Mouse (Mus musculus) left cerebral cortex, adult 18-20 months (tissue): Measurements from ENCODE around the gene Tmem211. TPM values are rescaled to one million over a fixed set of nuclear protein-coding genes. Genes with fewer than 3 reads are reported as not detected.

Source experiments
- DNase-seq, 2 experiments: peaks; one replicate each; pipeline ENCODE4 v3.0.0; 2021 to 2022; ENCODE audit warnings: low spot score in 2 of 2, mixed read lengths in 1 of 2
- total RNA-seq, 2 experiments: library from RNA; stranded (reverse); gene quantifications; 2 replicates each; pipeline ENCODE4 v1.2.3; 2021

The Tmem211 gene
- total RNA-seq, 2 experiments from 2014 or later, result not detected

GRCm38 (mm10) chr5:113270043-113270442 is 43.3 kb downstream of the Tmem211 start:
- DNase-seq, result no peak

DNA sequence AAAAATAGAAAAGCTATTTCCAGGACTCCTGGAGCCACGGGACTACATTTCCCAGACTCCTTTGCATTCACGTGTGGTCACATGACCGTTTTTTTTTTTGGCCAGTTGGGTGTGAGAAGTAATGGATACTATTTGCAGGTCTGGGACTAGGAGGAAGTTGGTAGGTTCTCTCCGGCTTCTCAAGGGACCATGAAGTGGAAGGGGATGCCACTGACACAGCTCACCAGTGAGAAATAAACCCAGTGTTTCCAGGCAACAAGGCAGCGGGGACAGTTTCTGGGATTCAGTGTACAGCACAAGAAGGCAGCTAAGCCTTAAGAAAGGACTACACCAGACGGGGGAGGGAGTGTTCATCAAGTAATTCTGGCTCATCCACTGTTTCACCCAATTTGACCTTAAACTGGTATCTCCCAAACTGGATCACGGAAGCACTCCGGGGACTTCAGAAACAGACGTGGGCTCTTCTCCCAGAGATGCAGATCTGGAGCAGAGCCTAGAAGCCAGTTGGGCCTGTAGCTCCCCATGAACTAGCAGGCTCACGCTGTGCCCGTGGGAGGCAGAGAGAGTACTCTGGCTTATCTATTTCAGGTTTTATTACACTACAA is 44.6 kb downstream of the Tmem211 start:
- DNase-seq, result peak; percentile 72 to 81

DNA sequence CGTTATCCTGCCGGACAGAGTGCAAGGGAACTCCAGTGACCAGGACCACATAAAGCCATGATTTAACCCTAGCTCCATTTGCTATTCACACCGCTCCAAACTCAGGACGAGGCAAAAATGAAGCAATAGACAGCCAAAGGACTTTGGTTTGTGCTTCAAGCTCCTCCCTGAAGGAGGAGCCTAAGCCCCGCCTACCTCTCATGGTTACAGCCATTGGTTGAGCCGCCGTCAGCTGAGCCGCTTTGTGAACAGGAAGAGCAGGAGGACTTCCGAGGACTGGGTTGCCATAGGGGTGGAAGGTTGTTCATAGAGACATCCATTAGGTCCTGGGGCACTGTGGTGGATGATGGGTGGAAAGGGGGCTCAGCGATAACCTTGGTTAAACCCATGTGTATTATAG is 49.1 kb downstream of the Tmem211 start:
- DNase-seq, result no peak

- no peak for DNase-seq
Observed at GRCm38 (mm10) chr5:113280138-113280856, 53.6 kb downstream of the Tmem211 start.

DNA sequence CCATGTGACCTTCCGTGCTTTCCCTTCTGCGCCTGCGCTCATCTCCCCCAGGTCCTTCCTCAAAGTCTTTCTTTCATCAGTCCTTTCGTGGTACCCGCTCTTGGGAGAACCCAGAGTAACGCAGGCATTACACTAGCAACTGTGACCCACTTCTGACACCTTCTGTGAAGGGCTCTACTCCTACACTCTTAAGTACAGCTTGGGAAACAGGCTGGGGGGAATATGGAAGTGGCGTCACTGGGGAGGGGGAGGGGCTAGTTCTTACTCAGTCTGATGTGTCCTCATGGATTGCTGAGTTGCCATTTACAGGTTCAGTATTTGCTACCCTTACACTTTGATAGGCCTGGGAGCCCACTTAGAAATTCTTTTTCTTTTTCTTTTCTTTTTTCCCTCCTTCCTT is 54.8 kb downstream of the Tmem211 start:
- no peak for DNase-seq

DNA sequence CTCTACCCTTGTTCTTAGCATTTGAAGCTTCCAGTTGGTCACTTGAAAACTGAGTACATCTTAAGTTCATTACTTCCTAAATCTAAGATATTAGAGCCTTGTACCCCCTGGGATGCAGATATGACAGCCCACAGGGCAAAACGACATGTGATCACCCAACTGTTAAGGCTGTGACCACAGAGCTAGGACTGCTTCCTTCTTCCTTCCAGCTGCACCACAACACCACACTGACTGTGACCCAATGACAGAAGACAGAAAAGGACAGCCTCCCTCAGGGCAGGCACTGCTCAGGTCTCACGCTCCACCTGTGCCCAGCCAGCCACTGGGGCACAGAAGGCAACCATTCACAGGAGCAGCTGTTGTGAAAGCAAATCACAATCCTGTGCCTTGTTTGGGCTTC is 57.0 kb downstream of the Tmem211 start:
- DNase-seq, result no peak

GRCm38 (mm10) chr5:113285541-113285940 is 58.8 kb downstream of the Tmem211 start:
- no peak for DNase-seq

DNA sequence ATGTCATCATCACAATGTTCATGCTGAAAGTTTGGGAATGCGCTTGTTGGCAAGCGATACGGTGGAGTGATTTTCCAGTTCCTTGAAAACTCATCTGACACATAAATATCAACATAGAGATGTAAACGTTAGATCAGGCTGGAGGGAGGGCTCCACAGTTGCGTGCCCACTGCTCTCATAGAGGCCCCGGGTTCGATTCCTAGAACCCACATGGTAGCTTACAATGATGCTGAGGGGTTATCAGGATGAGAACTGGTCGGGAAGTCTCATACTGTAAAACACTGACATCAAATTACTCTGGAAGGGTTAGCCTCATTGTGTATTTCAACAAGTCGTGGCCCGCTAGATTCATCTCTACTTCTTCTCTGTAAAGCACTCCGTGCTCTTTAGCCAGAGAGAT is 59.3 kb downstream of the Tmem211 start:
- no peak for DNase-seq

DNA sequence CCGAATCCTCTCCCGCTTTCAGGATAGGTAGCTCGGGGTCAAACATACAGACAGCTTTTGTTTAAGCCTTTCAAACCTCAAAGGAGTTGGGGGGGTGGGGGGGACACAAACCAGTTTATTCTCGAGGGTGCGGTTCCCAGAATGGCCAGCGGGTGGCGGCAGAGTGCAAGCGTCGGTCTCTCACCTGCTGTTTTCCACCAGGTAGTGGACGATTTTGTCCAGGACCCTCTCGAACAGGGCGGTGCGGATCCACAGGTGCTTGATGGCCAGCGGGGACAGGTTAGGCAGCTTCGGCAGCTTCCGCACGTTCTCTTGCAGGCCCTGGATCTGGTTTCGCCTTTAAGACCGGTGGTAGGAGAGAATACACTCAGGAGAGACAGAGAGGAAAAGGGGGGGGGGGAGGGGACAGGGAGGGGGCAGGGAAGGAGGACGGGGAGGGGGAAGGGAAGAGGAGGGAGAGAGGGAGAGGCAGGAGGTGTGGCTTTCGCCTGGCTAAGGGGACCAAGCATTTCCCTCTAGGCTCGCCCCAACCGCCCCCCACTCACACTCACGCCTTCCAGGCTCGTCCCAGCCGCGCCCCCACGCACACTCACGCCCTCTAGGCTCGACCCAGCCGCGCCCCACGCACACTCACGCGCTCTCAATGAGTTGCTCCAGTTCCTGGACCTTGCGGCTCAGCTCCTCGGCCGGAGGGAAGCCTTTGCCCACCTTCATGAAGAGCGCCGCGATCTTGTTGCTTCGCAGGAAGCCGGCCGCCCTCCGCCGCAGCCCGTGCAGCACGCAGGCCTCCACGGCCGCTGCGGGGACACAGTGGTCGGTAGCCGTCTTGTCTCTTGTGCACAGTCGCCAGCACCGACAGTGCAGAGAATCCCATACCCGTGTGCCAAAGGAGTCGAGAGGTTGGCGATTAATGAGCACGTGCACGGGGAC is 60.1 kb downstream of the Tmem211 start:
- peak; percentile 71 to 86 for DNase-seq

DNA sequence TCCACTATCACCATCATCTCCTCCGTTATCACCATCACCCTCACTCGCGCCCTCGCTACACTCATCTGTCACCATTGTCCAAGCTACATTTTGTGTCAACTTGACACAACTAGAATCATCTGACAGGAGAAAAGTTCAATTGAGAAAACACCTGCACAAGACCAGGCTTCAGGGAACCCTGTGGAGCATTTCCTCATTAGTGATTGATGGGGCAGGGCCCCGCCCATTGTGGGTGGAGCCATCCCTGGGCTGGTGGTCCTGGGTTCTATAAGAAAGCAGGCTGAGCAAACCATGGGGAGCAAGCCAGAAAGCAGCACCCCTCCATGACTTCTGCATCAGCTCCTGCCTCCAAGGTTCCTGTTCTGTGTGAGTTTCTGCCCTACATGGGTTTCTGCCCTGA is 61.1 kb downstream of the Tmem211 start:
- DNase-seq, result no peak

- peak; percentile 69 to 72 for DNase-seq
Observed at GRCm38 (mm10) chr5:113288490-113288889, 61.8 kb downstream of the Tmem211 start.

Other genes with a start within 250 kb of the Tmem211 start
- gene Grk3, start 211.1 kb upstream of the Tmem211 start, total RNA-seq, result 10 to 100 TPM; 71.1 to 83.1 TPM
- not detected for gene Crybb2, start 156.8 kb upstream of the Tmem211 start, total RNA-seq
- 1 to 10 TPM; 1.4 to 1.6 TPM for gene Crybb3, start 145.3 kb upstream of the Tmem211 start, total RNA-seq
- 10 to 100 TPM; 37.3 to 39.1 TPM for gene 2900026A02Rik, start 5.7 kb upstream of the Tmem211 start, total RNA-seq
- gene Sgsm1, start 83.9 kb downstream of the Tmem211 start, total RNA-seq, result 100 to 1,000 TPM; 157 to 158 TPM
- gene Aym1, start 130.4 kb downstream of the Tmem211 start, total RNA-seq, result not detected